Comparison of ENCODE assay signal across 9 mouse cellular contexts in genomic region chr11:121740906-121741305, GRCm38 (mm10). TPM values are rescaled to one million over a fixed set of nuclear protein-coding genes. Genes with fewer than 3 reads are reported as not detected.
A peak's percentile ranks its signal among the peaks of the same experiment; 100 is the strongest.
DNase-seq lines count a peak whose midpoint lies in the region; ATAC-seq lines count a peak whose summit lies in the region.
"Had no signal": no experiment of that assay in that cellular context is flagged by ENCODE, and none has a peak within 500 bp of the region (broad histone marks: within the 10 kb centered on the region; RNA-seq: fewer than 3 reads in every experiment).

No protein-coding gene starts in this region.

- H3K27ac ChIP-seq in heart, embryonic 10.5 days: no peak overlapping the region
- no peak overlapping the region for H3K27ac ChIP-seq in forebrain, embryonic 12.5 days
- H3K27ac ChIP-seq: limb, embryonic 13.5 days had no signal

- H3K4me1 ChIP-seq in heart, embryonic 10.5 days: no peaks in the 10 kb centered on the region
- H3K4me1 ChIP-seq in forebrain, embryonic 12.5 days: no peaks in the 10 kb centered on the region

- H3K27me3 ChIP-seq in heart, embryonic 10.5 days (ENCODE audit: insufficient read depth, poor library complexity, severe bottlenecking): no peaks in the 10 kb centered on the region
- H3K27me3 ChIP-seq in forebrain, embryonic 12.5 days: no peaks in the 10 kb centered on the region
- H3K27me3 ChIP-seq: limb, embryonic 13.5 days had no signal

- no peak for ATAC-seq in forebrain, embryonic 12.5 days (ENCODE audit: low FRiP score)

- 74% methylated on average over 1 of the region's 1 CpGs for WGBS in heart, embryonic 10.5 days
- WGBS in forebrain, embryonic 12.5 days: 67% methylated on average over 1 of the region's 1 CpGs

- DNase-seq in heart, adult 18-20 months: peak; percentile 56 to 65
- no peak for DNase-seq in heart, embryonic 10.5 days (ENCODE audit: low spot score)
- peak; percentile 65 for DNase-seq in NIH3T3 (ENCODE audit: low read depth)
- peak; percentile 19 to 30 for DNase-seq in kidney, adult 8-10 months
- peak; percentile 61 to 69 for DNase-seq in lung, postnatal 4 days
- no peak for DNase-seq in cerebellum, adult 9-10 months
- DNase-seq in embryo, embryonic 10 days (ENCODE audit: low spot score): no peak

- H3K4me3 ChIP-seq in heart, embryonic 10.5 days: no peak overlapping the region
- no peak overlapping the region for H3K4me3 ChIP-seq in forebrain, embryonic 12.5 days (replicated peaks)
- H3K4me3 ChIP-seq: limb, embryonic 13.5 days had no signal

- H3K9me3 ChIP-seq in heart, embryonic 10.5 days: no peaks in the 10 kb centered on the region
- no peaks in the 10 kb centered on the region for H3K9me3 ChIP-seq in forebrain, embryonic 12.5 days
- H3K9me3 ChIP-seq: limb, embryonic 13.5 days had no signal

- H3K9ac ChIP-seq in forebrain, embryonic 12.5 days: no peak overlapping the region
- H3K9ac ChIP-seq: limb, embryonic 13.5 days had no signal

- H3K4me2 ChIP-seq in forebrain, embryonic 12.5 days: no peak overlapping the region
- H3K4me2 ChIP-seq: limb, embryonic 13.5 days had no signal

- H3K36me3 ChIP-seq in heart, embryonic 10.5 days: no peaks in the 10 kb centered on the region
- H3K36me3 ChIP-seq in forebrain, embryonic 12.5 days (replicated peaks): no peaks in the 10 kb centered on the region
- H3K36me3 ChIP-seq: limb, embryonic 13.5 days had no signal

RNA-seq across cellular contexts. Expression of gene Metrnl, which starts 39.6 kb away (rescaled TPM):
- 10 to 100 TPM; 14.9 to 19.8 TPM for total RNA-seq in heart, adult 18-20 months (2021)
- 6.3 and 6.4 TPM in 2 replicates for polyA plus RNA-seq in heart, embryonic 10.5 days (2016; fragmentation: Nextera tagmentation; extraction: Ambion mirVana)
- polyA plus RNA-seq in forebrain, embryonic 12.5 days (2016; fragmentation: Nextera tagmentation; extraction: Ambion mirVana): 2.1 and 3.2 TPM in 2 replicates

Comparison
In these comparisons a context has a peak if more than half of its experiments do, and no peak if none do; other contexts are left out.
1. DNase-seq: peak in heart, adult 18-20 months (2 of 2), NIH3T3 (single experiment), kidney, adult 8-10 months (2 of 2) and lung, postnatal 4 days (2 of 2); none in heart, embryonic 10.5 days (single experiment), cerebellum, adult 9-10 months (single experiment) and embryo, embryonic 10 days (single experiment).